Mouse (Mus musculus) thymus, postnatal 36 days (tissue): ENCODE results near the gene Ywhag.

Source experiments
- DNase-seq, 2 experiments: peaks; one replicate each; pipeline ENCODE4 v3.0.0; 2022; ENCODE audit warnings: mixed read lengths in 2 of 2

The Ywhag gene

GRCm38 (mm10) chr5:135934481-135935175 lies at the start of gene Ywhag:
Ywhag (minus strand) TSS chr5:135934616.
- peak; percentile 97 to 98 for DNase-seq

- peak in 1 of 2 experiments; percentile 21 for DNase-seq
Observed at GRCm38 (mm10) chr5:135982398-135982797, 48.0 kb upstream of the Ywhag start.

- no peak for DNase-seq
Observed at GRCm38 (mm10) chr5:135979904-135980303, 45.5 kb upstream of the Ywhag start, which contains the start of gene Zp3. Zp3 (plus strand) TSS chr5:135980099.

- DNase-seq, result no peak
Observed at GRCm38 (mm10) chr5:135979381-135979780, 45.0 kb upstream of the Ywhag start.

GRCm38 (mm10) chr5:135975893-135976668 lies 41.7 kb upstream of the Ywhag start:
- no peak for DNase-seq

- DNase-seq, result no peak
Observed at GRCm38 (mm10) chr5:135974365-135974764, 39.9 kb upstream of the Ywhag start, which contains the start of gene Ssc4d. Ssc4d (minus strand) TSS chr5:135974531.

- DNase-seq, result no peak
Observed at GRCm38 (mm10) chr5:135971876-135972275, 37.5 kb upstream of the Ywhag start.

- no peak for DNase-seq
Observed at GRCm38 (mm10) chr5:135970247-135970646, 35.8 kb upstream of the Ywhag start.

GRCm38 (mm10) chr5:135968781-135969180 lies 34.4 kb upstream of the Ywhag start:
- peak; percentile 43 to 65 for DNase-seq

- DNase-seq, result peak in 1 of 2 experiments; percentile 39
Observed at GRCm38 (mm10) chr5:135966866-135967265, 32.5 kb upstream of the Ywhag start.

- peak; percentile 16 to 41 for DNase-seq
Observed at GRCm38 (mm10) chr5:135965501-135965930, 31.1 kb upstream of the Ywhag start.

- no peak for DNase-seq
Observed at GRCm38 (mm10) chr5:135963280-135963627, 28.8 kb upstream of the Ywhag start.

GRCm38 (mm10) chr5:135962492-135963279 lies 28.3 kb upstream of the Ywhag start:
- peak; percentile 98 to 100 for DNase-seq

- no peak for DNase-seq
Observed at GRCm38 (mm10) chr5:135962125-135962491, 27.7 kb upstream of the Ywhag start.

- peak in 1 of 2 experiments; percentile 29 for DNase-seq
Observed at GRCm38 (mm10) chr5:135960909-135961635, 26.7 kb upstream of the Ywhag start.

- DNase-seq, result no peak
Observed at GRCm38 (mm10) chr5:135959911-135960310, 25.5 kb upstream of the Ywhag start.

- no peak for DNase-seq
Observed at GRCm38 (mm10) chr5:135958367-135958766, 24.0 kb upstream of the Ywhag start.

- DNase-seq, result peak; percentile 87 to 97
Observed at GRCm38 (mm10) chr5:135957207-135957974, 23.0 kb upstream of the Ywhag start.

GRCm38 (mm10) chr5:135956300-135957206 lies 22.1 kb upstream of the Ywhag start:
- no peak for DNase-seq

- DNase-seq, result no peak
Observed at GRCm38 (mm10) chr5:135952830-135953229, 18.4 kb upstream of the Ywhag start.

GRCm38 (mm10) chr5:135951660-135952059 lies 17.2 kb upstream of the Ywhag start:
- no peak for DNase-seq
